Mouse (Mus musculus): ENCODE data around the gene Ywhag. TPM values are rescaled to one million over a fixed set of nuclear protein-coding genes. Genes with fewer than 3 reads are reported as not detected.

The Ywhag gene
- polyA plus RNA-seq (2014; fragmentation: Nextera tagmentation; extraction: Ambion mirVana): 74.7 and 79.0 TPM in 2 replicates

- Histone ChIP-seq H3K4me3 (ENCODE audit: low read depth, low read length) (peak within 1 kb of the TSS; percentile 78), H3K36me3 (ENCODE audit: insufficient read depth) (peaks cover 29% of the 10 kb centered on the region), H3K27ac (ENCODE audit: low read depth) (peak within 1 kb of the TSS; percentile 98), H3K27me3 (ENCODE audit: insufficient read depth, low read length) (no peaks in the 10 kb centered on the region), H3K9me3 (ENCODE audit: low read depth, low read length) (no peaks in the 10 kb centered on the region), H3K9ac (peak within 1 kb of the TSS; percentile 93), H3K4me1 (ENCODE audit: insufficient read depth) (peaks cover 11% of the 10 kb centered on the region), H3K4me2 (peak within 1 kb of the TSS; percentile 78)
- peak; percentile 79 for TF ChIP-seq CTCF (IDR thresholded peaks at IDR 0.05; ENCODE audit: low read depth)
- ATAC-seq (ENCODE audit: insufficient read depth) (peak; percentile 98), DNase-seq (peak; percentile 97)
- under 1% methylated on average over 48 of the region's 48 CpGs for WGBS
These were observed at the start of gene Ywhag for GRCm38 (mm10) chr5:135934481-135935175. Gene Ywhag, minus strand, starts transcription at chr5:135934616.

GRCm38 (mm10) chr5:135982398-135982797 lies 48.0 kb upstream of the Ywhag start:
- TF ChIP-seq CTCF (IDR thresholded peaks at IDR 0.05; ENCODE audit: low read depth): peak; percentile 93
- DNase-seq: peak; percentile 86
- no peaks in the 10 kb centered on the region for H3K9me3 ChIP-seq (ENCODE audit: low read depth, low read length)
- no peaks in the 10 kb centered on the region for H3K27me3 ChIP-seq (ENCODE audit: insufficient read depth, low read length)
- H3K4me3 ChIP-seq (ENCODE audit: low read depth, low read length): no peak overlapping the region
- no peak overlapping the region for H3K27ac ChIP-seq (ENCODE audit: low read depth)
- 40% methylated on average over 6 of the region's 6 CpGs for WGBS
- no peaks in the 10 kb centered on the region for H3K36me3 ChIP-seq (ENCODE audit: insufficient read depth)
- H3K9ac ChIP-seq: no peak overlapping the region
- H3K4me2 ChIP-seq: no peak overlapping the region
- no peaks in the 10 kb centered on the region for H3K4me1 ChIP-seq (ENCODE audit: insufficient read depth)
- ATAC-seq (ENCODE audit: insufficient read depth): peak; percentile 52; the same call in 1 of the 2 replicates

DNA sequence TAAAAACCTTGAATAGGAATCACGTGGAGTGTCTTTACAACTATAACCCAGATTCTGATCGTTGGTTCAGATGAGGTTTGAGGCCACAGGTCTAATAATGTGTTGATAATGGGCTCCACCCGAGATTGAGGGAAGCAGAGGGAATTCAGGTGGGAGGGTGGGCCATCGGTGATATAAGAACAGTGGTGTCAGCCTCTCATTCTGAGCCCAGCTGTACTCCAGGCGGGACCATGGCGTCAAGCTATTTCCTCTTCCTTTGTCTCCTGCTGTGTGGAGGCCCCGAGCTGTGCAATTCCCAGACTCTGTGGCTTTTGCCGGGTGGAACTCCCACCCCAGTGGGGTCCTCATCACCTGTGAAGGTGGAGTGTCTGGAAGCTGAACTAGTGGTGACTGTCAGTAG lies 45.5 kb upstream of the Ywhag start, which contains the start of gene Zp3:
TSS of gene Zp3 (plus strand) at position 196 of the 400 bp plus-strand sequence.
- H3K36me3 ChIP-seq (ENCODE audit: insufficient read depth): no peaks in the 10 kb centered on the region
- WGBS: 66% methylated on average over 8 of the region's 8 CpGs
- no peaks in the 10 kb centered on the region for H3K9me3 ChIP-seq (ENCODE audit: low read depth, low read length)
- H3K27ac ChIP-seq (ENCODE audit: low read depth): no peak within 1 kb of the TSS
- no peak for ATAC-seq (ENCODE audit: insufficient read depth)
- H3K4me3 ChIP-seq (ENCODE audit: low read depth, low read length): no peak within 1 kb of the TSS
- TF ChIP-seq CTCF (IDR thresholded peaks at IDR 0.05; ENCODE audit: low read depth): no peak
- H3K4me2 ChIP-seq: no peak within 1 kb of the TSS
- DNase-seq: no peak
- H3K27me3 ChIP-seq (ENCODE audit: insufficient read depth, low read length): no peaks in the 10 kb centered on the region
- no peak within 1 kb of the TSS for H3K9ac ChIP-seq
- no peaks in the 10 kb centered on the region for H3K4me1 ChIP-seq (ENCODE audit: insufficient read depth)

GRCm38 (mm10) chr5:135979381-135979780 lies 45.0 kb upstream of the Ywhag start:
- Histone ChIP-seq H3K4me1 (ENCODE audit: insufficient read depth) (no peaks in the 10 kb centered on the region), H3K27ac (ENCODE audit: low read depth) (no peak overlapping the region), H3K4me2 (no peak overlapping the region), H3K4me3 (ENCODE audit: low read depth, low read length) (no peak overlapping the region), H3K9me3 (ENCODE audit: low read depth, low read length) (no peaks in the 10 kb centered on the region), H3K9ac (no peak overlapping the region), H3K27me3 (ENCODE audit: insufficient read depth, low read length) (no peaks in the 10 kb centered on the region), H3K36me3 (ENCODE audit: insufficient read depth) (no peaks in the 10 kb centered on the region)
- no peak for ATAC-seq (ENCODE audit: insufficient read depth)
- TF ChIP-seq CTCF (IDR thresholded peaks at IDR 0.05; ENCODE audit: low read depth): no peak
- WGBS: 86% methylated on average over 5 of the region's 5 CpGs
- no peak for DNase-seq

- Histone ChIP-seq H3K36me3 (ENCODE audit: insufficient read depth) (no peaks in the 10 kb centered on the region), H3K4me2 (no peak overlapping the region), H3K4me3 (ENCODE audit: low read depth, low read length) (no peak overlapping the region), H3K9me3 (ENCODE audit: low read depth, low read length) (no peaks in the 10 kb centered on the region), H3K27ac (ENCODE audit: low read depth) (no peak overlapping the region), H3K9ac (no peak overlapping the region), H3K27me3 (ENCODE audit: insufficient read depth, low read length) (no peaks in the 10 kb centered on the region), H3K4me1 (ENCODE audit: insufficient read depth) (no peaks in the 10 kb centered on the region)
- TF ChIP-seq CTCF (IDR thresholded peaks at IDR 0.05; ENCODE audit: low read depth): no peak
- no peak for DNase-seq
- ATAC-seq (ENCODE audit: insufficient read depth): no peak
- 90% methylated on average over 8 of the region's 8 CpGs for WGBS
These were observed 41.7 kb upstream of the Ywhag start for GRCm38 (mm10) chr5:135975893-135976668.

- Histone ChIP-seq H3K27me3 (ENCODE audit: insufficient read depth, low read length) (no peaks in the 10 kb centered on the region), H3K4me2 (peak within 1 kb of the TSS; percentile 27; the same call in 1 of the 2 replicates), H3K36me3 (ENCODE audit: insufficient read depth) (no peaks in the 10 kb centered on the region), H3K27ac (ENCODE audit: low read depth) (no peak within 1 kb of the TSS), H3K4me3 (ENCODE audit: low read depth, low read length) (no peak within 1 kb of the TSS; the same call in 1 of the 2 replicates), H3K4me1 (ENCODE audit: insufficient read depth) (no peaks in the 10 kb centered on the region), H3K9ac (no peak within 1 kb of the TSS), H3K9me3 (ENCODE audit: low read depth, low read length) (no peaks in the 10 kb centered on the region)
- ATAC-seq (ENCODE audit: insufficient read depth) (no peak), DNase-seq (no peak)
- no peak for TF ChIP-seq CTCF (IDR thresholded peaks at IDR 0.05; ENCODE audit: low read depth)
- 18% methylated on average over 9 of the region's 9 CpGs for WGBS
These were observed 39.9 kb upstream of the Ywhag start, which contains the start of gene Ssc4d for GRCm38 (mm10) chr5:135974365-135974764. Gene Ssc4d, minus strand, starts transcription at chr5:135974531.

GRCm38 (mm10) chr5:135971876-135972275 lies 37.5 kb upstream of the Ywhag start:
- Histone ChIP-seq H3K9ac (no peak overlapping the region), H3K4me3 (ENCODE audit: low read depth, low read length) (no peak overlapping the region), H3K27ac (ENCODE audit: low read depth) (no peak overlapping the region), H3K4me1 (ENCODE audit: insufficient read depth) (no peaks in the 10 kb centered on the region), H3K4me2 (no peak overlapping the region), H3K27me3 (ENCODE audit: insufficient read depth, low read length) (no peaks in the 10 kb centered on the region), H3K9me3 (ENCODE audit: low read depth, low read length) (no peaks in the 10 kb centered on the region), H3K36me3 (ENCODE audit: insufficient read depth) (no peaks in the 10 kb centered on the region)
- no peak for ATAC-seq (ENCODE audit: insufficient read depth)
- TF ChIP-seq CTCF (IDR thresholded peaks at IDR 0.05; ENCODE audit: low read depth): no peak
- 77% methylated on average over 7 of the region's 7 CpGs for WGBS
- DNase-seq: no peak
